Mouse (Mus musculus): Measurements from ENCODE around the gene Psma2. TPM values are rescaled to one million over a fixed set of nuclear protein-coding genes. Genes with fewer than 3 reads are reported as not detected.

The Psma2 gene
- total and polyA plus RNA-seq, 2 experiments from 2014 or later = 51.8 to 185 TPM

DNA sequence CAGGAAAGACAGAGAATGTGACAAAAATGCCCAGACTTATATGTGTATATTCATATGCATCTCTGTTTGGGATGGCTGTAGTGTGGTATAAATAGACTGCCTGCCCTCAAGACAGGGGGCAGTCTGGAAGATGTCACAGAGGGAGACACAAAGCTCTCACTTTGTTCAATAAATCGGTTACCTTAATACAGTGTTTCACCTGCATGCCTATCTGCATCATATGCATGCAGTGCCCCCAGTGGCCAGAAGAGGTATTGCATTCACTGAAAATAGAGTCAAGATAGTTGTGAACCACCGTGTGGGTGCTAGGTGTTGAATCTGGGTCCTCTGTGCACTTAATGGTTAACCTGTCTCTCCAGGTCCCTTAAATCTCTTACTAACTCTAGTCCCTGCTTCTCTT, 5.7 kb downstream of the Psma2 start:
- H3K27me3 ChIP-seq (ENCODE audit: insufficient read depth, low read length) = no peaks in the 10 kb centered on the region
- 42% methylated on average over 2 of the region's 2 CpGs for WGBS
- DNase-seq (ENCODE audit: low spot score) (peak; percentile 79), ATAC-seq (peak; percentile 70)
- H3K27ac ChIP-seq = no peak overlapping the region
- no peak overlapping the region for H3K4me2 ChIP-seq (ENCODE audit: low read depth, low read length)
- H3K36me3 ChIP-seq (ENCODE audit: insufficient read depth, low read length) = peaks cover 29% of the 10 kb centered on the region
- H3K4me1 ChIP-seq (ENCODE audit: insufficient read depth, low read length) = no peaks in the 10 kb centered on the region
- no peak overlapping the region for H3K4me3 ChIP-seq (ENCODE audit: low read length)
- peak; percentile 96 for TF ChIP-seq CTCF (IDR thresholded peaks at IDR 0.05; ENCODE audit: low read depth)
- H3K9ac ChIP-seq (replicated peaks; ENCODE audit: low read length) = no peak overlapping the region
- H3K9me3 ChIP-seq (ENCODE audit: low read length) = no peaks in the 10 kb centered on the region

DNA sequence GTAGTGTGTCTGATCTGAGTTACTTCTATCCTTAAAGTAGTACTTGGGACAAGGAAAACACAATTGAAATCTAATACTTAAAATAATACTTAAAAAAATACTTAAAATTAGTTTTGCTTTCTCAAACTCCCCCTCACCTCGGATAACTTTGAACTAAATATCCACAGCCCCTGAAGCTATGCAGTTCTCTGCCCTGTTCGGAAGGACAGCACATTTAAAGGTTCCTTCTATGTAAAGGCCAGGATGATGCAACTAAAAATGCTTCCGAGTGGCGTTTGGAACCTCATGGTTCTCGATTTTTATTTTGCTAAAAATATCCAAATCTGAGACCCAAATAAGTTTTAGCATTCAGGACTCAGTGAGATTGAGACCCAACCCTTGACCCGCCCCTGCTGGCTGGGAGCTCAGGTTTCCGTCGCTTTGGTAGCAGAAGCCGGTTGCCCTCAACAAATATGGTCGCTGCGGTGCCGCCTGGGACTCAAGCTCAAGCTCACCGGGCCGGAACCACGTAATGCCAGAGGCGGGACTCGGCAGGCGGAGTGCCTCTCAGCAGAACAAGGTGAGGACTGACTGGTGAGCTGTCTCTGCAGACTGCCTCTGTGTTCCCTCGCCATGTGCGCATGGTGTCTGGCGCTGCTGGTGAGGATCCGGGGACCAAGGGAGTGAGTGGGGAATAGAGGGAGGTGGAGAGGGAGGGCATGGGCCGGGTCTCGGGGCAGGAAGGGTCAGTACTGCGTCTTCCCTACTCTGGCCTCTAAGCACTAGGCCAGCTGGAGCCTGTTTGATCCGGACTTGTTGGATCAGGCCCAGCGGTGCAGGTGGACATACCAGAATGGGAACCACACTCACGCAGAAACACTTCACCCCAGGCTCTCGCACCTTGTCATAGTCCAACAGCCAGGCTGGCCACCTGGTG, 16.9 kb downstream of the Psma2 start, which contains the start of gene AW209491:
Gene AW209491 (plus strand): TSS at position 429 of the 916 bp plus-strand sequence.
- peaks cover 10% of the 10 kb centered on the region; the same call in 1 of the 2 replicates for H3K36me3 ChIP-seq (ENCODE audit: insufficient read depth, low read length)
- H3K9ac ChIP-seq (replicated peaks; ENCODE audit: low read length) = peak within 1 kb of the TSS; percentile 78
- DNase-seq (ENCODE audit: low spot score) (peak; percentile 96), ATAC-seq (peak; percentile 96)
- H3K27ac ChIP-seq = peak within 1 kb of the TSS; percentile 83
- H3K4me3 ChIP-seq (ENCODE audit: low read length) = peak within 1 kb of the TSS; percentile 64
- WGBS = 1% methylated on average over 29 of the region's 29 CpGs
- H3K4me2 ChIP-seq (ENCODE audit: low read depth, low read length) = peak within 1 kb of the TSS; percentile 68
- H3K27me3 ChIP-seq (ENCODE audit: insufficient read depth, low read length) = no peaks in the 10 kb centered on the region
- H3K4me1 ChIP-seq (ENCODE audit: insufficient read depth, low read length) = peaks cover 6% of the 10 kb centered on the region; the same call in 1 of the 2 replicates
- peak; percentile 43 for TF ChIP-seq CTCF (IDR thresholded peaks at IDR 0.05; ENCODE audit: low read depth)
- no peaks in the 10 kb centered on the region for H3K9me3 ChIP-seq (ENCODE audit: low read length)

DNA sequence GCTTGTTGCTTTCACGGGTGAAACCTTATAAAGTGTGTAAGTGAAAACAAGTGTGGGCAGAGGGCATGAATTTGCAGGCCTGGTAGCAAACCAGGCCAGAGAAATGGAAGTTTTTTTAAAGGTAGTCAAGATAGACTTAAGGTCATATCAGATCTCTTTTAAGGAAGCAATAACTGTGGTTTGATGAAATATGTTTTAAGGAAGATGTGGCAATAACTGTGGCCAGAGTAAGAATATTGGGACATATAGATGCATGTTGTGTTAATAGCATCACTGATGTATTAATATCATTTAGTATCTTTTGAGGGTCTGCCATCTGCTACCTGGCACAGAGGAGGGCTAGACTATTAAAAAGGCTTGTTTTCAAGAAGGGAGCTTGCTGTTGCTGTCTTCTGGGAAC, 27.0 kb downstream of the Psma2 start:
- H3K9me3 ChIP-seq (ENCODE audit: low read length) = no peaks in the 10 kb centered on the region
- no peak overlapping the region for H3K9ac ChIP-seq (replicated peaks; ENCODE audit: low read length)
- WGBS = 55% methylated on average over 1 of the region's 1 CpGs
- H3K27ac ChIP-seq = no peak overlapping the region
- peaks cover 21% of the 10 kb centered on the region for H3K36me3 ChIP-seq (ENCODE audit: insufficient read depth, low read length)
- no peak overlapping the region for H3K4me2 ChIP-seq (ENCODE audit: low read depth, low read length)
- H3K4me1 ChIP-seq (ENCODE audit: insufficient read depth, low read length) = no peaks in the 10 kb centered on the region
- DNase-seq (ENCODE audit: low spot score) (no peak), ATAC-seq (no peak)
- no peak overlapping the region for H3K4me3 ChIP-seq (ENCODE audit: low read length)
- TF ChIP-seq CTCF (IDR thresholded peaks at IDR 0.05; ENCODE audit: low read depth) = no peak
- H3K27me3 ChIP-seq (ENCODE audit: insufficient read depth, low read length) = no peaks in the 10 kb centered on the region

DNA sequence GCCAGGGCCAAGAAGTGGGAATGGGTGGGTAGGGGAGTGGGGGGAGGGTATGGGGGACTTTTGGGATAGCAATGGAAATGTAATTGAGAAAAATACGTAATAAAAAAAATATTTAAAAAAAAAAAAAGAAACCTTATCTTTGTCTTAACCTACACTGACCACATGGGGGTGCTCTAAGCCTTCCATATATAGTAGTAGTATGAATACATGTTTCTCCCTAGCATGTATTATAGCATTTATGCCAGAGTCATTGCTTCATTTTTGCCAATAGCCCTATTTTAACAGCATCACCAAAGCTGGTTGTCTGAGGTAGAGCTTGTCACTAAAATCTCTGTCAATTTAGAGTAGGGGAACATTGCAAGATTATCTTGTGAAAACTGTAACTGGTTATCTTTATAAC, 36.3 kb downstream of the Psma2 start:
- DNase-seq (ENCODE audit: low spot score) = peak; percentile 78
- H3K36me3 ChIP-seq (ENCODE audit: insufficient read depth, low read length) = no peaks in the 10 kb centered on the region
- no peak overlapping the region for H3K9ac ChIP-seq (replicated peaks; ENCODE audit: low read length)
- peaks cover 2% of the 10 kb centered on the region; the same call in 1 of the 2 replicates for H3K9me3 ChIP-seq (ENCODE audit: low read length)
- WGBS = 13% methylated on average over 1 of the region's 1 CpGs
- no peak overlapping the region for H3K4me3 ChIP-seq (ENCODE audit: low read length)
- H3K27me3 ChIP-seq (ENCODE audit: insufficient read depth, low read length) = no peaks in the 10 kb centered on the region
- TF ChIP-seq CTCF (IDR thresholded peaks at IDR 0.05; ENCODE audit: low read depth) = peak; percentile 60
- no peak overlapping the region for H3K4me2 ChIP-seq (ENCODE audit: low read depth, low read length)
- H3K27ac ChIP-seq = no peak overlapping the region
- H3K4me1 ChIP-seq (ENCODE audit: insufficient read depth, low read length) = no peaks in the 10 kb centered on the region
- ATAC-seq = no peak

DNA sequence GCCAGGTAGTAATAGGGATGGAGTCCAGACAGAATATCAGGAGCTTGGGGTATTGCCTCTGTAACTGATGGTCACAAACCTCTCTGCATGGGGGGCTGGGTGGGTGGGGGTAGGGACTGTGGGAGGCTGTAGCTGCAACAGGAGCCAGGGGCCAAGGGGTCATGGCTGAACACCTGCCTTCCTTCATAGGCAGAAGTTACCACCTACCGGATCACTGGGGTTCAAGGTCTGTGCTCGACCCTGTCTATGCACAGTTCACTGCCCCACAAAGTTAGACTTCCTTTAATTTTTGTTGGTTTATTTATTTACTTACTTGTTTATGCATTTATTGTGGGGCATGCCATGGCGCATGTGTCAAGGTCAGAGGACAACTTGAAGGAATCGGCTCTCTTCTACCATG, 54.1 kb downstream of the Psma2 start:
- Histone ChIP-seq H3K27me3 (ENCODE audit: insufficient read depth, low read length) (no peaks in the 10 kb centered on the region), H3K4me2 (ENCODE audit: low read depth, low read length) (no peak overlapping the region), H3K4me1 (ENCODE audit: insufficient read depth, low read length) (no peaks in the 10 kb centered on the region), H3K9me3 (ENCODE audit: low read length) (no peaks in the 10 kb centered on the region), H3K9ac (replicated peaks; ENCODE audit: low read length) (no peak overlapping the region), H3K27ac (no peak overlapping the region), H3K4me3 (ENCODE audit: low read length) (no peak overlapping the region), H3K36me3 (ENCODE audit: insufficient read depth, low read length) (no peaks in the 10 kb centered on the region)
- no peak for TF ChIP-seq CTCF (IDR thresholded peaks at IDR 0.05; ENCODE audit: low read depth)
- DNase-seq (ENCODE audit: low spot score) (no peak), ATAC-seq (no peak)
- 86% methylated on average over 4 of the region's 4 CpGs for WGBS

DNA sequence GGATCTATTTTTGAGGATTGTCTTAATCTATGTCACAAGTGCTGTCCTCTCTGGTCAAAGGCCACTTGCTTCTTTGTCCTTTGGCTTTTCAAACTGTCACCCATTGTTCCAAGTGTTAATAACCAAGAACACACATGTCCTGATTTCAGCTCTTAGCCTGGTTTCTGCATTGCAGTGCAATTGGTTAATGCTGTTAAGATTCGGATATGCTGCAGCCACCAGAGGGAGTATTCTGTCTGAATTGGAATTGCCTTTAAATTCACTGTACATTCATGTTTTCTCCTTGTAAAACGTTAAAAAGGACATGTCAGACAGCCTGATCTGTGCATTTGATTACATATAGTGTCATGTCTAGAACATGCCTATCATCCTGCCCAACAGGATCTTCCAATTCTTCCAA, 57.3 kb downstream of the Psma2 start:
- WGBS = 12% methylated on average over 2 of the region's 2 CpGs
- H3K27ac ChIP-seq = no peak overlapping the region
- no peak for ATAC-seq

DNA sequence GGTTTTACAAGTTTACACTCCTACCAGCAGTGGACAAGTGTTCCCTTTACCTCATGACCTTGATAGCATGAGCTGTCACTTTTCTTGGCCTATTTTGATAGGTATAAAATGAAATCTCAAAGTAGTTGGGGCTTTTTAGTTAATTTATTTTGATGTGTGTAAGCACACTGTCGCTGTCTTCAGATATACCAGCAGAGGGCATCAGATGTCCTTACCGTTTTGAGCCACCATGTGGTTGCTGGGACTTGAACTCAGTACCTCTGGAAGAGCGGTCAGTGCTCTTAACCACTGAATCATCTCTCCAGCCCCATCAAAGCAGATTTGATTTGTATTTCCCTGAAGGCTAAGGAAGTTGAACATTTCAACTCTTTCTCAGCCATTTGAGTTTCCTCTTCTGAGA, 75.9 kb downstream of the Psma2 start:
- Histone ChIP-seq H3K36me3 (ENCODE audit: insufficient read depth, low read length) (no peaks in the 10 kb centered on the region), H3K27ac (no peak overlapping the region), H3K4me1 (ENCODE audit: insufficient read depth, low read length) (no peaks in the 10 kb centered on the region), H3K4me3 (ENCODE audit: low read length) (no peak overlapping the region), H3K9ac (replicated peaks; ENCODE audit: low read length) (no peak overlapping the region), H3K9me3 (ENCODE audit: low read length) (no peaks in the 10 kb centered on the region), H3K27me3 (ENCODE audit: insufficient read depth, low read length) (no peaks in the 10 kb centered on the region), H3K4me2 (ENCODE audit: low read depth, low read length) (no peak overlapping the region)
- 71% methylated on average over 3 of the region's 3 CpGs for WGBS
- no peak for TF ChIP-seq CTCF (IDR thresholded peaks at IDR 0.05; ENCODE audit: low read depth)
- ATAC-seq (no peak), DNase-seq (ENCODE audit: low spot score) (no peak)

More for the DNA sequence above, 57.3 kb downstream of the Psma2 start:
- peak; percentile 88 for TF ChIP-seq CTCF (IDR thresholded peaks at IDR 0.05; ENCODE audit: low read depth)
- H3K27me3 ChIP-seq (ENCODE audit: insufficient read depth, low read length) = no peaks in the 10 kb centered on the region
- no peaks in the 10 kb centered on the region for H3K36me3 ChIP-seq (ENCODE audit: insufficient read depth, low read length)
- no peak overlapping the region for H3K9ac ChIP-seq (replicated peaks; ENCODE audit: low read length)
- no peak overlapping the region for H3K4me3 ChIP-seq (ENCODE audit: low read length)
- H3K4me1 ChIP-seq (ENCODE audit: insufficient read depth, low read length) = no peaks in the 10 kb centered on the region
- DNase-seq (ENCODE audit: low spot score) = peak; percentile 85
- H3K4me2 ChIP-seq (ENCODE audit: low read depth, low read length) = no peak overlapping the region
- no peaks in the 10 kb centered on the region for H3K9me3 ChIP-seq (ENCODE audit: low read length)

All from hindbrain, postnatal 0 days (tissue).